Mouse (Mus musculus): Measurements from ENCODE around the gene Fam120a.

DNA sequence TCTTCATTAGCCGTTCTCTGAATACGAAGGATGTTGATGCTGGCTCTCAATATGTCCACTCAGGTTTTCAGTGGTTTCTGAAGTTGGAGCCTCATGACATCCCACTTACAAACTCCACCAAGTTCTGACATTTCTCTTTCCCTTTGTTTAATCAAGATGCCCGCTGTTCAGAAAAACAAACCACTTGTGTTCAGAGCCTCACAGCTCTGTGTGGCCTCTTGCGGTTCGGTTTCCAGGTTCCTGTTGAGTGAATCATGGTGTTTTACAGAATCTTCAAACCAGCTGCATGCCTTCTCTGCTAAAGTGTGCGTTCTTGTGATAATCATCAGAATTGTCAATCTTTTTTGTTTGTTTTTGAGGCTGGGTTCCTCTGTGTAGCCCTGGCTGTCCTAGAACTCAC, 11.3 kb upstream of the Fam120a start:
- no peak for TF ChIP-seq POLR2A (IDR thresholded peaks at IDR 0.05; ENCODE audit: insufficient read length, low read depth)
- TF ChIP-seq USF1 (IDR thresholded peaks at IDR 0.05; ENCODE audit: low read depth): no peak

Data from myocyte (in vitro differentiated cells).